Mouse (Mus musculus) limb, embryonic 10.5 days (tissue): ENCODE results near the gene Jarid2. TPM values are rescaled to one million over a fixed set of nuclear protein-coding genes. Genes with fewer than 3 reads are reported as not detected.

Experiments
- DNase-seq: peaks from one replicate; pipeline ENCODE4 v3.0.0-alpha.2; 2017; ENCODE audit warnings: low spot score
- H3K27ac ChIP-seq: fragments of 300-500 bp; sonication (generic); 2 replicates; pipeline ENCODE4 v1.5.1; 2016; ENCODE audit warnings: mild to moderate bottlenecking
- H3K27me3 ChIP-seq: fragments of 300-500 bp; sonication (generic); 2 replicates; pipeline ENCODE4 v1.6.1; 2016; ENCODE audit warnings: low read depth, mild to moderate bottlenecking; ENCODE audit not compliant: poor library complexity, severe bottlenecking
- H3K36me3 ChIP-seq: fragments of 300-500 bp; sonication (generic); 2 replicates; pipeline ENCODE4 v1.6.1; 2016; ENCODE audit warnings: mild to moderate bottlenecking, moderate library complexity
- H3K4me1 ChIP-seq: fragments of 300-500 bp; sonication (generic); 2 replicates; pipeline ENCODE4 v1.6.1; 2016
- H3K4me3 ChIP-seq: fragments of 300-500 bp; sonication (generic); 2 replicates; pipeline ENCODE4 v1.5.1; 2016; ENCODE audit warnings: mild to moderate bottlenecking, moderate library complexity
- H3K9me3 ChIP-seq: fragments of 300-500 bp; sonication (generic); replicated peaks from 2 replicates; pipeline ENCODE4 v1.6.1; 2016; ENCODE audit warnings: mild to moderate bottlenecking
- WGBS: fragments of 180-500 bp; shearing (Covaris S2); methylation state at CpG from one replicate; pipeline ENCODE4 v1.1.7; 2016; 5-methylcytosine and 5-hydroxymethylcytosine counted together
- polyA plus RNA-seq: library from polyadenylated mRNA; unstranded; fragments of >200 nt; fragmentation: Nextera tagmentation; extraction: Ambion mirVana; gene quantifications from 2 replicates; pipeline ENCODE4 v1.2.1, GENCODE M21; 2016

Jarid2 gene
- polyA plus RNA-seq, 1 experiment from 2014 or later = 56.6 TPM

DNA sequence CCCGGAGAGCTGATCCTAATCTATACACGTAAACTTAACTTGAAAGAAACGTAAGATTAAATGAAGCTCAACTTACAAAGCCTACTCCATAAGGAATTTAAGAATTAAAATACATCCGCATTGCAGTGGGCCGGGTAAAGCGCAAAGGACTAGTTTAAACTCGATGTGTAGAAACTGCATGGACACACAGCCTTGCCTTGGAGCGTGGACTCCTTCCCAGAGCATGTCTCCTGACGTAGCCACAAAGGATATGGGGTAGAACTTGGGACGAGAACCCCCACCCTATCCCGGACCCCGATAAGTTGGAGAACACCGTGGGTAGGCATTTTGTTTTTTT, 3.7 kb downstream of the Jarid2 start:
- Histone ChIP-seq H3K36me3 (no peaks in the 10 kb centered on the region), H3K4me1 (peaks cover 51% of the 10 kb centered on the region), H3K9me3 (no peaks in the 10 kb centered on the region), H3K4me3 (peak overlapping the region; percentile 71), H3K27me3 (no peaks in the 10 kb centered on the region), H3K27ac (peak overlapping the region; percentile 97)
- DNase-seq = no peak
- under 1% methylated on average over 13 of the region's 13 CpGs for WGBS

DNA sequence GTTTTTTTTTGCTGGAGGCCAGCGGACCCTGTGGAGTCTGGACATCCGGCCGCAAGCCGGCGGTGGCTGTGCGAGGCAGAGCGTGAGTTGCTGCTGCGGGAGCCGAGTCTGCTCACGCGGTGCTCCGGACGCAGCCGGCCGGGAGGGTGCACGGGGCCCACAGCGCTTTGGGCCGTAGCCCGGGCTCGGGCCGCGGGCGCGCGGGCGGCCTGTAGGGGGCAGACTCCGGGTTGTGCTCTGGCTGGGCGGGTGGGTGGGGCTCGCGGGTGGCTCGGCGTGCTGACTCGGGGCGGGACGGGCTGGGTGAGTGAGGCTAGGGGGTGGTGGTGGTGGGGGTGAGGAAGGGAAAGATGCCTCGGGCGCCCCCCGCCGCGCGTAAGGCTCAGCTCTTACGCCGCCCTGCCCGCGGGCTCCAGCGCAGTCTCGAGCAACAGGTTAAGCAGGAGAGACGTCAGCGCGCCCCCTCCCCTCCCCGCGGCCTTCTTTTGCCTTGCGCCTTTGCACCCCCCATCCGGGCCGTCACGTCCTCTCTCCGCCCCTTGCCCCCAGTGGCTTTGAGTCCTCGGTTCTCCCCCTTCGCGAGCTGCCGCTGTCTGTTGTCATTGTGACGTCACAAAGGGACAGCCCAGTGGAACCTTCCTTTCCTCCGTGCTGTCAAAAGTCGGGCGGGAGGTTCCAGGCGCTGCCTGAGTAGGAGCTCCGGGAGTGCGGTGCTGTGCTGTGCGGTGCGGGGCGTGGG, 4.3 kb downstream of the Jarid2 start:
- under 1% methylated on average over 60 of the region's 71 CpGs for WGBS
- Histone ChIP-seq H3K36me3 (no peaks in the 10 kb centered on the region), H3K4me1 (peaks cover 48% of the 10 kb centered on the region), H3K27ac (peak overlapping the region; percentile 97), H3K4me3 (peak overlapping the region; percentile 71), H3K9me3 (no peaks in the 10 kb centered on the region), H3K27me3 (no peaks in the 10 kb centered on the region)
- DNase-seq = peak; percentile 92

DNA sequence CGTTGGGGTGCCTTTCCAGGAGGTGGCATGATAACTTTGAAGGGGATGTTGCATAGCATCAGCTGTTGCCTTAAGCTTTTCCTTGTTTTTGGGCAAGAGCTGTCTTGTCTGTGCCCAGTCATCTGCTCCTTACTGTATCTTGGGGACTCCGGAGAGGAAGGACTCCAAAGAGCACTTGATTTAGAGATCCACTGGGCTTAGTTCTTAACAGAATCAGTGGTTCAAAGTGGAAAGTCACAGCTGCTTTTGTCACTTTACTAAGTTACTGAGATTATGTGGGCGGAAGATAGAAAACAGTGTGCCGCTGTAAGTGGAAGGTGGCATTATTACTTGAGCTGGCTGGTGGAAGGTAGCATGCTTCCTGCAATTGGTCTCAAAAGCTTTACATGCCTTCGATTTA, 5.2 kb downstream of the Jarid2 start:
- Histone ChIP-seq H3K9me3 (no peaks in the 10 kb centered on the region), H3K27ac (no peak overlapping the region), H3K36me3 (peaks cover 6% of the 10 kb centered on the region), H3K4me3 (peak overlapping the region; percentile 71), H3K4me1 (peaks cover 39% of the 10 kb centered on the region), H3K27me3 (no peaks in the 10 kb centered on the region)
- no peak for DNase-seq
- WGBS = 78% methylated on average over 5 of the region's 5 CpGs

DNA sequence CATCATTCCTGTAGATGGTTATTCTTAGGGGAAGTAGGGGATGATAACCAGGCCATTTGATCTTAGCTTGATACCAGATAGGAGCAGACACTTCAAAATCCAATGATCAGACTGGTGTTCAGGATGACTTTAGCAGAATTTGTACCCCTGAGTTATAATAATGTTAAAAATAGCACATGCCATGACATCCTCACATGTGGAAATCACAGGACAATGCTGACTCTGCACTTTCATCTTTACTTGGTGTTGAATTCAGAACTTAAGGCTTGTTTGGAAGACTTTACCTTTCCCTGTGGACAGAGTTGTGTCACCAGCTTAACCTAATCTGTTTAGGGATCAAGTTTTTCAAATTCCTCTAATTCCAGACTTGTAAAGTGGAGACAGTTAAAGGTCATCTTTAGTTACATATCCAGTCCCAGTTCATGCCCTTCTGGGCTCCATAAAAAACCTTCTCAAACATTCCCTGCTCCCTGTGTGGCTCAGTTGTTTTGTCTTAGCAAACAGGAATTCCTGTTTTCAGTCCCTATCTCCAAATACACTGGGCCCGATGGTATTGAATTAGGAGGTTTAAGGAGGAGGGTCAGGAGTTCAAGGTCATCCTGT, 5.9 kb downstream of the Jarid2 start:
- H3K9me3 ChIP-seq = no peaks in the 10 kb centered on the region
- H3K4me3 ChIP-seq = no peak overlapping the region
- DNase-seq = no peak
- peaks cover 7% of the 10 kb centered on the region for H3K36me3 ChIP-seq
- 52% methylated on average over 1 of the region's 1 CpGs for WGBS
- H3K4me1 ChIP-seq = peaks cover 32% of the 10 kb centered on the region
- H3K27ac ChIP-seq = no peak overlapping the region
- H3K27me3 ChIP-seq = no peaks in the 10 kb centered on the region

DNA sequence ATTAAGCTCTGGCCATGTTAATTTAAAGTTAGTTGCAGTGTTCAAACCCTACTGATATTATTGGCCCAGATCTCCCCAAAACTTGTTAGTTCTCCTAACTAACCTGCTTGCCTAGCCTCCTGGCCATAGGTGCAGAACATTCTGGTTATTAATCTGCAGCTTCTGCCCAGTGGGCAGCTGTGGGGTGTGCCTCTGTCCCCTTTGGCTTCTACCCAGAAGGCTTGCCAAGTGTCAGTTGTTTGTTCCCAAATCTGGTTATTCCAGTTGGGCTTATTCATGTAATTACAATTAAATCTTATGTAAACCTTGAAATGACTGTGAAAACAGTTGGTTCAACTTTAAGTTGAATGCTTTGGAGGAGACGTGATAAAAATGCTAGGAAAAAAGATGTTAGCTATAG, 8.0 kb downstream of the Jarid2 start:
- Histone ChIP-seq H3K4me3 (no peak overlapping the region), H3K4me1 (peaks cover 31% of the 10 kb centered on the region), H3K9me3 (no peaks in the 10 kb centered on the region), H3K27ac (no peak overlapping the region), H3K36me3 (peaks cover 7% of the 10 kb centered on the region), H3K27me3 (no peaks in the 10 kb centered on the region)
- 86% methylated on average over 1 of the region's 1 CpGs for WGBS
- no peak for DNase-seq

DNA sequence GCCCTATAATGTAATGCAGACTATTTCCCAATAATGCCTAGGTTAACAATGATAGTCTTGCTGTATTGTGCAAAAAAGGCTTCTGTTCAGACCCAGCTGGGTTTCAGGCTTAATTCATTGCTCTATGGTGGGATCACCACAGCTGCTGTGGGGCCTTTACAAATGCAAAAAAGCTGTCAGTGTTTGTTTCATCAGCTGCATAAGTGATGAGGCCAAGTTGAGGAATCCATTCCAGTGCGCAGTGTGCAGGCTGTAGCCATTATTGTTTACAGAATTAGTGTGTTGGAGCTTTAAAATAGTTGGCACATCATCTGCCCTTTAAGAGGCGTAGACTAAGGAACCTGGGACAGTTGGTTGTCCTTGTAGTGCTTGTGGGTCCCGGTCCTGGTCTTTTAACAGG, 22.5 kb downstream of the Jarid2 start:
- Histone ChIP-seq H3K36me3 (no peaks in the 10 kb centered on the region), H3K27me3 (no peaks in the 10 kb centered on the region), H3K9me3 (no peaks in the 10 kb centered on the region), H3K4me3 (no peak overlapping the region), H3K27ac (no peak overlapping the region), H3K4me1 (peaks cover 49% of the 10 kb centered on the region)
- WGBS = 76% methylated on average over 3 of the region's 3 CpGs
- no peak for DNase-seq

DNA sequence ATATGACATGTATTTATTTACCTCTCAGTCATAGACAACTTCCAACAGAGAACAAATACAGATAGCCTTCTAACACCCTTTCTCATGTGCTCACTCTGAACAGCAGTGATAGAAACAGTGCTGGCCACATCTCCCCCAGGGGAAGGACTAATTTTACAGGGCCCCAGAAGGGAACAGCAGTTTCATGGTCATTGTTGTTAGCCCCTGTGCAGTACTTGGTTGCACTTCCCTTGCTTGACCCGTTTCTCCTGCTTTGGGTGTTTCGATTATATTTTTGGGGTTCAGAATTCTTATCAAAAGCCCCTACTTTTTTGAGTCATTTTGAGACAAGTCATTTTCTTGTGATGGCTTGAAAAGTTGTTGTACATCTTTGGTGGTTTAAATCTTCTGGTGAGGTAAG, 23.9 kb downstream of the Jarid2 start:
- Histone ChIP-seq H3K36me3 (no peaks in the 10 kb centered on the region), H3K27ac (no peak overlapping the region), H3K9me3 (no peaks in the 10 kb centered on the region), H3K4me3 (no peak overlapping the region), H3K4me1 (peaks cover 36% of the 10 kb centered on the region), H3K27me3 (no peaks in the 10 kb centered on the region)
- DNase-seq = no peak
- WGBS = 89% methylated on average over 2 of the region's 2 CpGs

DNA sequence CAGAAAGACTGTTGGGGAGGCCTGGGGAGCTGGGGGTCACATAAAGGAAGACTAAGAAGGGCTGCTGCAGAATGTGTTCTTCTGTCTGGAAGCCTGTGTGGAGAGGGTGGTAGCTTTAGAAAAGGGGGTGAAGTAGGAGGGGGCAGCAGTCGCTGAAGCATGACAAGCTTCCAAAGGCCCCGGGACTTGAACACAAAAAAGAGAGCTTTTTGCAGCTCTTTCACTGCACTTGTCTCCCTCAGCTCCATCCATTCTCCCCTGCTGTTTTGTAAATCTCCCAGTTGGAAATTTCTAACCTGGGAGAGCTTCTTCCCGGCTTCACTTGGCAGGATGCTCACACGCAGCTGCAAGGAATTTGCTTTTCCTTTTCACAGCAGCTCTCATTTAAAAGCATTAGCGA, 26.2 kb downstream of the Jarid2 start:
- Histone ChIP-seq H3K27ac (0 out of 2 replicates have a peak overlapping the region, but pooled peaks have one; percentile 19), H3K4me1 (peaks cover 33% of the 10 kb centered on the region)
- WGBS = 12% methylated on average over 5 of the region's 5 CpGs

DNA sequence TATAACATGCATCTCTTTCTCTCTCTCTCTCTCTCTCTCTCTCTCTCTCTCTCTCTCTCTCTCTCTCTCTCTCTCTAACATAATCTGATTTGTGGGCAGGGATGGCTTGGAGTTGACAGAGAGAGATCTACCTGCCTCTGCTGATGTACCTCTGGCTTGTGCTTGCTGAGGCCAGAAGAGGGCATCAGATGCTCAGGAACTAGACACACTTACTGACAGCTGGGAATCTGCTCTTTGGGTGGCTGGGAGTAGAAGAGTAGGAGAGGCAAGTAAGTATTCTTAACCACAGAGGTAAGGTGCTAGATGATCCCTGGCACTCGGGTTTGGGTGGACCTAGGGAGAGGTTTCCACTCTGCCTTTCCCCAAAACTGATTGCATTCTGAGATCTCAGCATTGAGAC, 29.5 kb downstream of the Jarid2 start:
- Histone ChIP-seq H3K9me3 (no peaks in the 10 kb centered on the region), H3K36me3 (0 out of 2 replicates have a peak, but pooled peaks cover 4% of the 10 kb centered on the region), H3K27me3 (no peaks in the 10 kb centered on the region), H3K27ac (no peak overlapping the region), H3K4me1 (peaks cover 39% of the 10 kb centered on the region), H3K4me3 (no peak overlapping the region)
- no peak for DNase-seq
- 76% methylated on average over 1 of the region's 1 CpGs for WGBS

More for the DNA sequence above, 26.2 kb downstream of the Jarid2 start:
- Histone ChIP-seq H3K27me3 (no peaks in the 10 kb centered on the region), H3K9me3 (no peaks in the 10 kb centered on the region), H3K4me3 (no peak overlapping the region), H3K36me3 (0 out of 2 replicates have a peak, but pooled peaks cover 2% of the 10 kb centered on the region)
- no peak for DNase-seq

DNA sequence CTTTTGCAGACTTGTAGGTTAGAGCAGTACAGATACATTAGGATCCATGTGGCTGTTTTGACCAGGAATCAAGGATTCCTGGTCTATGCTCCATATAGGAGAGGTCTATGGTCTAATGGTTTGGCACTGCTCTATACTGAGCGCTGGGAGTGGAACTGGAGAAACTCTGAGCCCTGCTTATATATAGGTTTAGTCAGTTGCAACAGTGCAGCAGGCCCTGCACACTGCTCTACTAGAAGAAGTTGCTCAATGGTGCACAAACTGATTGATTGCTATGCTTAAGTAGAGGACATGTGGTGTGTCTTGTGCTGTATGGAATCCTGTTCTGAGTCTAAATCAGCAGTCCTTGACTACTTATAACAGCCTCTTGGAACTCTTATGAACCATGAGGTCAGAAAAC, 31.5 kb downstream of the Jarid2 start:
- peaks cover 25% of the 10 kb centered on the region for H3K4me1 ChIP-seq
- 84% methylated on average over 1 of the region's 1 CpGs for WGBS
- H3K36me3 ChIP-seq = 0 out of 2 replicates have a peak, but pooled peaks cover 4% of the 10 kb centered on the region
- H3K27me3 ChIP-seq = no peaks in the 10 kb centered on the region
- H3K27ac ChIP-seq = no peak overlapping the region
- no peaks in the 10 kb centered on the region for H3K9me3 ChIP-seq
- H3K4me3 ChIP-seq = no peak overlapping the region
- DNase-seq = no peak

DNA sequence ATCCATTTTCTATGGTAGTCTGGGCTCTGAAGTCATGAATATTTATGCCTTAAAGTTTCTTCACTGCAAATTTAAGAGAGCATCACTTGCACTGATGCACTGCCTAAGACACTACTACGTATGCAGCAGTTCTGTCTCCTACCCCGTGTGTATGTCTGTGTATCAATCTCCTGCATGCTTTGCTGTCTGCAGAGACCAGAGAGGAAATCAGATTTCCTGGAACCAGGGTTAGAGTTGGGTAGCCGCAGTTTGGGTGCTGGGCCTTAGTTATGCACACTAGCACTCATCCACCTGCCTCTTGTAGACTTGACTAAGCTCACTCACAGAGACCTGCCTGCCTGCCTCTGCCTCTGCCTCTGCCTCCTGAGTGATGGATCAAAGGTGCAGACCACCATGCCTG, 33.8 kb downstream of the Jarid2 start:
- WGBS = 86% methylated on average over 3 of the region's 3 CpGs
- Histone ChIP-seq H3K36me3 (0 out of 2 replicates have a peak, but pooled peaks cover 6% of the 10 kb centered on the region), H3K9me3 (no peaks in the 10 kb centered on the region), H3K27ac (no peak overlapping the region), H3K27me3 (no peaks in the 10 kb centered on the region), H3K4me3 (no peak overlapping the region), H3K4me1 (peaks cover 30% of the 10 kb centered on the region)
- DNase-seq = no peak

DNA sequence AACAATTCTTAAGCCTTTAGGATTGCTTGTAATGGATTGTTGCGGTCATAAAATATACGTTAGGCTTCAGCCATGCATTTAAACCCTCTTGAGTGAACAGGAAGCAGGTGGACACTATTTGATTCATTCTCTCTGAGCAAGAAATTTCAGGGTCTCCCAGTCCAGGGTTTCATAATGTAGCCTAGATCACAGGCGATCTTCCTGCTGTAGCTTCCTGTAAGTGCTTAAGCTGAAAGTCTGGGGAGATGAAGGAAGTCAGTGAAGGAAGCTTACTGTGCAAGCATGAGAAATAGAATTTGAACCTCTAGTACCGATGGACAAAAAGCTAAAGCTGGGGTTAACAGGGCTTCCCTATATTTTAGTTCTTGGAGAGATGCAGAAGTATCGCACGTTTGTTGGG, 38.5 kb downstream of the Jarid2 start:
- WGBS = 85% methylated on average over 6 of the region's 6 CpGs
- H3K4me1 ChIP-seq = peaks cover 26% of the 10 kb centered on the region
- no peak overlapping the region for H3K27ac ChIP-seq
- no peak for DNase-seq
- H3K4me3 ChIP-seq = no peak overlapping the region
- peaks cover 5% of the 10 kb centered on the region for H3K36me3 ChIP-seq
- no peaks in the 10 kb centered on the region for H3K9me3 ChIP-seq
- no peaks in the 10 kb centered on the region for H3K27me3 ChIP-seq

DNA sequence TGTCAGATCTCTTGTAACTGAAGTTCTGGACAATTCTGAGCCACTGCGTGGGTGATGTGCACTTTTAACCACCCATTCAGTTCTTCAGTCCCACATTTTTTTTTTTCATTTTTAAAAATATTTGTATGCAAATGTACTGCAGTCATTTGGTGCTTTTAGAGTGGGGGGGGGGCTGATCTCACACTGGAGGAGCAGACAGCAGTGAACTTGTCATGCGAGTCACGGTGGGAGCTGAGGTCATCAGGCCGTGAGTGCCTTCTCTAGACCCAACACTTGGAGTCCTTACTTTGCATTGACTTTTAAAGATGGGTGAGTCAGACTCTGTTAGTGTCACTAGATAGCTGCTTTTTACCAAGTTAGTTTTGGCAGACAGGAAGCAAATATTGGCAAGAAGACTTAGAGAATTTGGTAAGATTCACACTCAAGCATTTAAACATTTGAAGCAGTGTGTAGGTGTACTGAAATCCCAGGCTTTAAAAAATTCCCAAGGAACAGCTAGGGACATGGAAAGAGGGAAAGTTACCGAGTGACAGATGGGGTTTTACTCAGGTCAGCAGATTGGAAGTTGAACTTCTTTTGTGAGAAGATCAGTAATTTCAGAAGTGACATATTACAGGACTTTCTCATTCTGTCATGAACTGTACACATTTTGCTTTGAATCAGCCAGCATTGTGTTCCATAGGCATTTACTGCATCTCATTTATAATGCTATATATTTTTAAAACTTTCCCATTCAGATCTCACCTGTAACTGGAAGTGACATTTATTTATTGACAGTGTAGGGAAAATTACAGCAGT, 41.7 kb downstream of the Jarid2 start:
- Histone ChIP-seq H3K4me3 (no peak overlapping the region), H3K27me3 (no peaks in the 10 kb centered on the region), H3K4me1 (peaks cover 20% of the 10 kb centered on the region; the same call in 1 of the 2 replicates), H3K27ac (no peak overlapping the region), H3K9me3 (no peaks in the 10 kb centered on the region), H3K36me3 (peaks cover 21% of the 10 kb centered on the region)
- DNase-seq = no peak
- 79% methylated on average over 5 of the region's 5 CpGs for whole genome bisulfite sequencing
